Mouse (Mus musculus) forebrain, embryonic 14.5 days (tissue): ENCODE data around the gene Arhgap33. TPM values are rescaled to one million over a fixed set of nuclear protein-coding genes. Genes with fewer than 3 reads are reported as not detected.
A peak's percentile ranks its signal among the peaks of the same experiment; 100 is the strongest.

Experiments
- ATAC-seq: fragments of 200-750 bp; cut with Nextera tagmentation; 2 replicates; pipeline ENCODE4 v1.8.0; 2017; ENCODE audit warnings: mild to moderate bottlenecking, moderate library complexity
- DNase-seq: peaks from one replicate; pipeline ENCODE4 v3.0.0-alpha.2; 2015; ENCODE audit warnings: low spot score
- H3K27ac ChIP-seq: fragments of 300-500 bp; sonication (generic); 2 replicates; pipeline ENCODE4 v1.5.1; 2014; ENCODE audit warnings: low read depth, mild to moderate bottlenecking, control low read depth, low read length, moderate library complexity
- H3K27me3 ChIP-seq: fragments of 300-500 bp; sonication (generic); replicated peaks from 2 replicates; pipeline ENCODE4 v1.6.1; 2014; ENCODE audit warnings: low read length, control low read depth, mixed read lengths; ENCODE audit not compliant: control insufficient read depth, insufficient read depth
- H3K36me3 ChIP-seq: fragments of 300-500 bp; sonication (generic); 2 replicates; pipeline ENCODE4 v1.6.1; 2014; ENCODE audit warnings: low read length, control low read depth; ENCODE audit not compliant: control insufficient read depth, insufficient read depth
- H3K4me1 ChIP-seq: fragments of 300-500 bp; sonication (generic); 2 replicates; pipeline ENCODE4 v1.6.1; 2014; ENCODE audit warnings: antibody characterized with exemption, low read length, control low read depth; ENCODE audit not compliant: control insufficient read depth, insufficient read depth
- H3K4me2 ChIP-seq: fragments of 300-500 bp; sonication (generic); 2 replicates; pipeline ENCODE4 v1.6.1; 2014; ENCODE audit warnings: mild to moderate bottlenecking, control low read depth, low read length
- H3K4me3 ChIP-seq: fragments of 300-500 bp; sonication (generic); 2 replicates; pipeline ENCODE4 v1.5.1; 2014; ENCODE audit warnings: low read depth, low read length, control low read depth
- H3K9ac ChIP-seq: fragments of 300-500 bp; sonication (generic); 2 replicates; pipeline ENCODE4 v1.6.1; 2014; ENCODE audit warnings: mild to moderate bottlenecking, low read length, control low read depth, moderate library complexity
- H3K9me3 ChIP-seq: fragments of 300-500 bp; sonication (generic); replicated peaks from 2 replicates; pipeline ENCODE4 v1.6.1; 2016; ENCODE audit warnings: low read length, control low read depth, mixed read lengths; ENCODE audit not compliant: control insufficient read depth
- WGBS: fragments of 180-500 bp; shearing (Covaris S2); extraction: QIAGEN DNeasy Blood & Tissue Kit; methylation state at CpG from one replicate; pipeline ENCODE4 v1.1.7; 2014; 5-methylcytosine and 5-hydroxymethylcytosine counted together
- polyA plus RNA-seq: library from polyadenylated mRNA; unstranded; fragments of >200 nt; fragmentation: Nextera tagmentation; extraction: Ambion mirVana; gene quantifications from 2 replicates; pipeline ENCODE4 v1.2.1, GENCODE M21; 2014

Gene Arhgap33
- 63.5 and 98.4 TPM in 2 replicates for polyA plus RNA-seq

DNA sequence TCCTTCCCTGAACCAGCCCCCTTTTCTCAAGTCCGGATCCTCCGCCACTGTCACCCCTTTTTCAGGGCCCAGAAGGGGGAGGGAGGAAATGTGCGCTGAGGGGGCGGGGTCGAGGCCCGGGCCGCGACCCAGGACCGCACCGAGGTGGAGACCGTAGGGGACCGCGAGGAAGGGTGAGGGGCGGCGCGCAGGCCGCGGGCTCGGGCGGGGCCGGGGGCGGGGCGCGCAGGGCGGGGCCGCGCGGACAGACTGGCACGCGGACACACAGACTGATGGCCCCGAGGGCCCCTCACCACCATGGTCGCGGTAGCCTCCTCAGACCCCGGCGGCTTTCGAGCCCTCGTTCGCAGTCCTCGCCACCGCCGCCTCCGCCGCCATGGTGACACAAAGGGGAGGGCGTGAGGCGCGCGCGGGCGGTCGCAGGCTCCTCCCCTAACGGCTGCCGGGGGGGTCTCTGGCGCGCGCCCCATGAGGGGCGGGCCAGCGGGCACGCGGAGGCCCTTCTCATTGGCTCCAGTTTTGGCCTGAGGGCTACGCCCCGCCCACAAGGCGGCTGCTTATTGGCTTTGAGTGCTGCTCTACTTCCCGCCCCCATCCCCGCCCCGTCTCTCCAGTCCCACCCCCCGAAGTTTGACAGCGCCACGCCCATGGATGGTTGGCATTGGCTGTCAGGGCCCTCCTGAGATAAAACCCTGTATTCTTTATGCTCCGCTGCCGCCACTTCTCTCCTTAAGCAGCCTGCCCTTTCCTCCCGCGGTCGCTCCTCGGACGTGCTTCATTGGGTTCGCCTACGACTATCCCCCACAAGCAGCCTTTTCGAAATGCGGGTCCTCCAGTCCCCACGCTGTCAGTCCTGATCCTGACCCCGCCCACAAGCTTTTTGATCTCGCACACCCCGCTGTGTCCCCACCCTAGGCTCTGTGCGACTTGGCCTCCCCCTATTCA lies at the start of gene Arhgap33:
Gene Arhgap33 (minus strand): TSS at position 428 of the 945 bp plus-strand sequence.
- Histone ChIP-seq H3K27ac (peak within 1 kb of the TSS; percentile 93), H3K9me3 (no peaks in the 10 kb centered on the region), H3K4me3 (peak within 1 kb of the TSS; percentile 83), H3K36me3 (peaks cover 43% of the 10 kb centered on the region), H3K9ac (peak within 1 kb of the TSS; percentile 91), H3K27me3 (no peaks in the 10 kb centered on the region), H3K4me2 (peak within 1 kb of the TSS; percentile 89), H3K4me1 (peaks cover 19% of the 10 kb centered on the region)
- DNase-seq (peak; percentile 100), ATAC-seq (peak; percentile 93)
- WGBS, result 1% methylated on average over 58 of the region's 84 CpGs

DNA sequence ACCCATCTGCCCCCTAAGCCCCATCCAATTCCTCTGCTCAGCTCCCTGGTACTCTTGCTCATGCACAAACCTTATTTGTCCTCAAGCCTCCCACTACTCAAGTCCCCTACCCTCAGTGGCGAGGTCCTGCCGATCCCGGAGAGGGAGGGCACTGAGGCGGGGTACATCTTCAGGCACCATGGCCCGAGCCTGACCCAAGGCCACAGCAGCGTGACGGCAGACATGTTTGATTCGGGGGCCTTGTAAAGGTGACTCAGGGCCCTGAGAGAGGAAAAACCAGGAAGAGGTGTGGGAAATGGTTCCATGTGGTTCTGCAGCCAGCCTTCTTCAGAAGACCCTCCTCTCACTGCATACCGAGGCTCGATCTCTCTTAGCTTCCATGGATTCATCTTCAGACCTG lies 49.5 kb upstream of the Arhgap33 start:
- Histone ChIP-seq H3K4me3 (no peak overlapping the region), H3K9me3 (no peaks in the 10 kb centered on the region), H3K4me1 (peaks cover 7% of the 10 kb centered on the region), H3K36me3 (peaks cover 77% of the 10 kb centered on the region), H3K27me3 (no peaks in the 10 kb centered on the region), H3K27ac (no peak overlapping the region), H3K4me2 (no peak overlapping the region), H3K9ac (no peak overlapping the region)
- no peak for ATAC-seq
- DNase-seq, result no peak
- 96% methylated on average over 10 of the region's 10 CpGs for WGBS

DNA sequence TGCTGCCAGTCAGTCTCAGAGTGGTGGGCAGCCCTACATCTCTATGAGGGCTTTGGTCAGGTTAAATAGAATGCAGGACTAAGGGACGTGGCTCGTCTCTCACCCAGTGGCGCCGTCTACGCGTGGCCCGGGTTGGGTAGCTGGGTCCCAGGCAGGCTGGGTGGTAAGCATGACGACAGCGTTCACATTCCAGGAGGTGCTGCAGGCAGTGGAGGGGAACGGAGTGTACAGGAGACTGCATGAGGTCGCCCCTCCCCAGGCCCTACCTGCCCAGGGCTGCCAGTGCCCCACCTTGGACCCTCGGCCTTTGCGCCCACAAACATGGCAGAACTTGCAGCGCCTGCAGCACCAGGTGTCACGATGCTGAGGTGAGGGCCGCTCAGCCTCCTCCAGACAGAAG lies 46.7 kb upstream of the Arhgap33 start:
- H3K9me3 ChIP-seq, result no peaks in the 10 kb centered on the region
- H3K27ac ChIP-seq, result no peak overlapping the region
- H3K27me3 ChIP-seq, result no peaks in the 10 kb centered on the region
- ATAC-seq, result no peak
- H3K4me2 ChIP-seq, result no peak overlapping the region
- H3K36me3 ChIP-seq, result peaks cover 100% of the 10 kb centered on the region
- H3K9ac ChIP-seq, result no peak overlapping the region
- H3K4me3 ChIP-seq, result no peak overlapping the region
- no peak for DNase-seq
- WGBS, result 94% methylated on average over 16 of the region's 16 CpGs
- H3K4me1 ChIP-seq, result no peaks in the 10 kb centered on the region

DNA sequence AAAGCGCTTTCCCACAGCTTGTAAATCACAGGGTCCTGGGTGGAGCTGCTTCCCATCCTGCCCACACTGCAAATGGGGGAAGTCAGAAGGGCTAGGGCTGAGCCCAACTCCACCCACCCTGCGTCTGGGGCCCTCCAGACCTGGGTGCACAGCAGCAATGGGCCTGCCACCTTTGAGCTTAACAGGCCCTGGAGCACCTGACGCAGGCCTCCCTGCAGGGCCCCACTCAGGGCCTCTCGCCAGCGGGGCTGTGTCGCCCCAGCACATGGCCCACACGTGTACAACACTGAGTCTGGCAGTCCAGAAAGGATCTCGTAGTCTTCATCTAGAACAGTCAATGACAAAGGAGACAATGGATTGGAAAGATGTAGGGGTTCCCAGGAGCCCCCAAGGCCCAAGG lies 45.1 kb upstream of the Arhgap33 start:
- Histone ChIP-seq H3K9me3 (no peaks in the 10 kb centered on the region), H3K36me3 (peaks cover 100% of the 10 kb centered on the region), H3K4me2 (no peak overlapping the region), H3K4me3 (no peak overlapping the region), H3K9ac (no peak overlapping the region), H3K4me1 (no peaks in the 10 kb centered on the region), H3K27ac (no peak overlapping the region), H3K27me3 (no peaks in the 10 kb centered on the region)
- WGBS, result 94% methylated on average over 8 of the region's 8 CpGs
- DNase-seq (no peak), ATAC-seq (no peak)

DNA sequence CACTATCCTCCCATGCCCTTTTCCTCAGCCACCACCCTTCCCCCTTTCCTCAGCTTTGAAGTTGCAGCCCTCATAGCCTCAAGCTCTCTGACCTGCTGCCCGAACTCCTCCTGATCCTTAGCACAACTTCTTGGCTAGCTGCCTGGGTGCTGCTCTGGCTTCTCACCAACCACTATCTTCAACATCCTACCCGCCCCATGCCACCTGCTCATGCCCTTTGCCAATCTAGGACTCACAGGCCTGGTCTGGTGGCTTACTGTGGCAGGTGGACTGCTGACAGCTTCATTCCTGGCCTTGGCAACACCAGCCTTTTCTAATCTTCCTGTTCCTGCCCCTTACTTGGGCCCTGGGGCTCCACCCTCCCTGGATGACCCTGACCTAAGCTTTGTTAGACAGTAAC lies 38.1 kb upstream of the Arhgap33 start:
- WGBS, result 89% methylated on average over 2 of the region's 2 CpGs
- no peak overlapping the region for H3K9ac ChIP-seq
- no peaks in the 10 kb centered on the region for H3K4me1 ChIP-seq
- no peaks in the 10 kb centered on the region for H3K9me3 ChIP-seq
- no peaks in the 10 kb centered on the region for H3K27me3 ChIP-seq
- H3K27ac ChIP-seq, result no peak overlapping the region
- no peak overlapping the region for H3K4me3 ChIP-seq
- H3K36me3 ChIP-seq, result peaks cover 98% of the 10 kb centered on the region
- DNase-seq, result no peak
- ATAC-seq, result no peak
- H3K4me2 ChIP-seq, result no peak overlapping the region

DNA sequence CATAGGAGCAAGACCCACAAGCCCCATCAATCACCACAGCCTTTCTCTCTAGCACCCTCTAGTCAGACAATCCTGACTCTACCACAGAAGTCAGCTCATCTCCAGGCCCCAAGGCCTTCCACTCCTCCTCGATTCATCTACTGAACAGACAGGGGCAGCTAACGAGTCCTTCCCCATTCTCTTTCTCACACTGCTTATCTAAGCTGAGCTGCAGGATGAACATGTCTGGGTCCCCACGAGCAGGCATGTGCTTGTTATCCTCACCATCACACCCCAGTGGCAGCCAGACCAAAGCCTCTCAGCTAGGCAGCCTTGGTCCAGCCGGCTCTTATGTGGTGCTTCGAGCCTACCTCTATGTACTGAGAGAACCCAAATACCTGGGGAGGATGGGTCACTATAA lies 37.5 kb upstream of the Arhgap33 start:
- Histone ChIP-seq H3K9ac (no peak overlapping the region), H3K4me1 (no peaks in the 10 kb centered on the region)
- 82% methylated on average over 5 of the region's 5 CpGs for WGBS

DNA sequence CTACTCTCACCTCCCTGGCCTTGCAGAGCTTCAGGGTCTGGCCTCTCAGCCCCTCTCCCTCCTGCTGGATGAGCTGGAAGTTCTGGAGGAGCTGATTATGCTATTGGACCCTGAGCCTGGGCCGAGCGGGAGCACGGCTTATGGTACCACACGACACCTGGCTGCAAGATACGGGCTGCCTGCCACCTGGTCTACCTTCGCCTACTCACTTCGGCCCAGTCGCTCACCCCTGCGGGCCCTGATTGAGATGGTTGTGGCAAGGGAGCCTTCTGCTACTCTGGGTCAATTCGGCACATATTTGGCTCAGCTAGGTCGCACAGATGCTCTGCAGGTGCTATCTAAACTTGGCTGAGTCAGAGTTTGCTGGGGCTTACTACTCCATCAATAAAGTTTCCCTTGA lies 32.7 kb upstream of the Arhgap33 start:
- peaks cover 4% of the 10 kb centered on the region; the same call in 1 of the 2 replicates for H3K4me1 ChIP-seq

More for the DNA sequence above, 37.5 kb upstream of the Arhgap33 start:
- Histone ChIP-seq H3K27ac (no peak overlapping the region), H3K9me3 (no peaks in the 10 kb centered on the region), H3K36me3 (peaks cover 96% of the 10 kb centered on the region), H3K4me2 (no peak overlapping the region), H3K4me3 (no peak overlapping the region), H3K27me3 (no peaks in the 10 kb centered on the region)
- ATAC-seq (no peak), DNase-seq (no peak)

DNA sequence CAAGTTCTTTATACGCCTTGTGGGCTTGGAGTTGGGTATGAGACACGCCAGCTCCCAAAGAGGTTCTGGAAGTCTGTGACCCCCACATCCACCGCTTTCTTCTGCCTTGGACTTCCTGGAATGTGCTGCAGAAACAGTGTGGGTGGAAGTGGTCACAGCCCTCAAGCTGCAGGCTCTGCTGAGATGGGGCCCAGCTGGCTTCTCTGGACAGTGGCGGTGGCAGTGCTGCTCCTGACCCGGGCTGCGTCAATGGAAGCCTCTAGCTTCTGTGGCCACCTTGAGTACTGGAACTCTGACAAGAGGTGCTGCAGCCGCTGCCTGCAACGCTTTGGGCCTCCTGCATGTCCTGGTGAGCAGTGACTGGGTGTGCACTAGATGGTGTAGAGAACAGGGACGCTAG lies 31.2 kb upstream of the Arhgap33 start:
- Histone ChIP-seq H3K4me2 (no peak overlapping the region), H3K9me3 (no peaks in the 10 kb centered on the region), H3K4me3 (no peak overlapping the region), H3K9ac (no peak overlapping the region), H3K27me3 (no peaks in the 10 kb centered on the region), H3K36me3 (peaks cover 67% of the 10 kb centered on the region), H3K27ac (no peak overlapping the region), H3K4me1 (peaks cover 4% of the 10 kb centered on the region; the same call in 1 of the 2 replicates)
- no peak for ATAC-seq
- 91% methylated on average over 9 of the region's 9 CpGs for WGBS
- DNase-seq, result no peak

More for the DNA sequence above, 32.7 kb upstream of the Arhgap33 start:
- no peak overlapping the region for H3K9ac ChIP-seq
- H3K27ac ChIP-seq, result no peak overlapping the region
- 89% methylated on average over 11 of the region's 11 CpGs for WGBS
- ATAC-seq (no peak), DNase-seq (no peak)
- no peaks in the 10 kb centered on the region for H3K9me3 ChIP-seq
- H3K4me3 ChIP-seq, result no peak overlapping the region
- no peaks in the 10 kb centered on the region for H3K27me3 ChIP-seq
- peaks cover 76% of the 10 kb centered on the region for H3K36me3 ChIP-seq
- no peak overlapping the region for H3K4me2 ChIP-seq

DNA sequence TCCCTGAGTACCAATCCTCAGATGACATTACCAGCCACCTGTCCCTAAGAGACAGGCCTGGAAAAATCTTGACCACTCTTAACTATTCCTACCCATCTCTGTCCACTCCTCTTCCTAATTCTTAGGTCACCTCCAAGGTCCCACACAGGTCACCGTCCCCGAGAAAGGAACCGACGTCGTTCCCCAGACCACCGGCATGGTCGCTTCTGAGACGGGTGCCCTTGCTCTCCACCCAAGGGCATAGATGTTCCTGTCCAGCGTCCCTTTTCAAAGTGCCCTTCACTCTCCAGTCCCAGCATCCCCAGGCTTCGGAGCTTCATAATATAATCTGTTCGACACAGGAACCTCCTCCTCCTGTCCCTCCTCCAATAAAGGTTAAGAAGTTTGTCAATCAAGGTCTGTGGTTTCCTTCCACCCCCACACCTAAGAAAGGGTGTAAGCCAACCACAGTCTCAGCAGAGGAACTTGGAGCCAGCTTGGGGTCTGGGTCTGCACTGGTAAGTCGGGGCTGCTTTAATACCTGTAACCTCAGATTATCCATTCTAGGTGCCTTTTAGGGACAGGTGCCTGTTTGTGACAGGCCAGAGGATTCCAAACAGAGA lies 30.2 kb upstream of the Arhgap33 start, which contains the start of gene Igflr1:
Gene Igflr1 (plus strand): TSS at position 458 of the 602 bp plus-strand sequence.
- no peak for DNase-seq
- Histone ChIP-seq H3K4me3 (no peak within 1 kb of the TSS), H3K36me3 (peaks cover 57% of the 10 kb centered on the region), H3K27ac (no peak within 1 kb of the TSS), H3K9me3 (no peaks in the 10 kb centered on the region), H3K9ac (no peak within 1 kb of the TSS), H3K4me2 (peak within 1 kb of the TSS; percentile 71; the same call in 1 of the 2 replicates), H3K4me1 (peaks cover 4% of the 10 kb centered on the region; the same call in 1 of the 2 replicates), H3K27me3 (no peaks in the 10 kb centered on the region)
- 95% methylated on average over 12 of the region's 12 CpGs for WGBS
- no peak for ATAC-seq
